Mouse (Mus musculus): ENCODE measurements around the gene Atg7.
"Not testable (repeated sequence)": the region's sequence is repeated elsewhere in the genome, so short reads cannot be mapped to it uniquely, and the experiment has no call there.

The Atg7 gene

GRCm38 (mm10) chr6:114882212-114882611, 239.3 kb downstream of the Atg7 start:
- DNase-seq (ENCODE audit: low read depth): no peak

DNA sequence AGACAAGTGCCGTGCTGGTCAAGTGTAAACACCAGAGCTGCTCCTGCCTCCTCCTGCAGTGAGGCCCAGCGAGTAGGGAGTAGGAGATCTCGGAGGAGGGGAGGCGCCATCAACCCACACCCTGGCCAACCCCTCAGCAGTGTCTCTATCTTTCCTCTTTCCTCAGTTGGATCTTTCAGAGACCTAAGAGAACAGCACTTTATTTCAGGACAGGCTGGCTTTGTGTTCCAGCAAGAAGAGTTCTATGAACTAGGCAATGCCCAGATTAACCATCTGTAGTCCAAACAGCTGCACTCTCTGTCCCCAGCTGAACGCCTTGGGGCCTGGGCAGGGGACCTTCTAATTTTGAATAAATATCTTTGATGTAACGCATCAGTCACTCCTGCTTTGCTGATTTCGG, 239.8 kb downstream of the Atg7 start:
- no peak for DNase-seq (ENCODE audit: low read depth)

GRCm38 (mm10) chr6:114883261-114883740, 240.4 kb downstream of the Atg7 start:
- DNase-seq (ENCODE audit: low read depth): no peak

DNA sequence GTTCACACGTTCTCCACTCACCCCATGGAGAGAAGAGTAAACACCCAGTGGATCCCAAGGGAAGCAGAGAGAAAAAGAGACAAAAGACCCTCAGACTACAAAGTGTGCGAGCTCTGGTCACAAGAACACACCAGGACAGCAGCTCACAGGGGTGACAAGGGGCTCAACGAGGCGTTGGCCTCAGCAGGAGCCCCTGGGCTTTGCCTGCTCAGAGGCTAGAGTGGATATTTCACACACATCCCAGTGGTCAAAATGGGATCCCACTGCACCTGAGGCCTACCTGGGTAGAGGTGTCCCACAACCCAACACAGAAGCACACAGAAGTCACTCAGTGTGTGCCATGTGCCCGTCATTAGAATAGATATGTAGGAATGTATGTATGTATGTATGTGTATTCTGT, 242.2 kb downstream of the Atg7 start:
- DNase-seq (ENCODE audit: low read depth): no peak

DNA sequence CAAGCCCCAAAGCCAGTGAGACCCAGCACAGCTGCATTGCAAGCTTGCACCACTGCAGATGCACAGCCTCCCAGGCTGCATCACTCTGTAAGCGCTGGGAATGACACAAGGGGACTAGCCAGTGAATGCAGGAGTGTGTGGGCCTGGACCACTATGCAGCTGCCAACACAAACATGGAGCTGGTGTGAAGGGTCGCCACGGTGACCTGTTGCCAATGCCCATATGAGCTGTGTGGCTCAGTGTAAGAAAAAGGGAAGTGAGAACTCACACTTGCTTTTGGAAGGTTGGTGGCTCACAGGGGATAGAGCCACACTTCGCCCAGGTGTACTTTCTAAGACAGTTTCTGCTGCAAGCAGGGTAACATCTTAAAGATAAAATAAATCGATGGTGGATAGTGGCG, 243.1 kb downstream of the Atg7 start:
- no peak for DNase-seq (ENCODE audit: low read depth)

DNA sequence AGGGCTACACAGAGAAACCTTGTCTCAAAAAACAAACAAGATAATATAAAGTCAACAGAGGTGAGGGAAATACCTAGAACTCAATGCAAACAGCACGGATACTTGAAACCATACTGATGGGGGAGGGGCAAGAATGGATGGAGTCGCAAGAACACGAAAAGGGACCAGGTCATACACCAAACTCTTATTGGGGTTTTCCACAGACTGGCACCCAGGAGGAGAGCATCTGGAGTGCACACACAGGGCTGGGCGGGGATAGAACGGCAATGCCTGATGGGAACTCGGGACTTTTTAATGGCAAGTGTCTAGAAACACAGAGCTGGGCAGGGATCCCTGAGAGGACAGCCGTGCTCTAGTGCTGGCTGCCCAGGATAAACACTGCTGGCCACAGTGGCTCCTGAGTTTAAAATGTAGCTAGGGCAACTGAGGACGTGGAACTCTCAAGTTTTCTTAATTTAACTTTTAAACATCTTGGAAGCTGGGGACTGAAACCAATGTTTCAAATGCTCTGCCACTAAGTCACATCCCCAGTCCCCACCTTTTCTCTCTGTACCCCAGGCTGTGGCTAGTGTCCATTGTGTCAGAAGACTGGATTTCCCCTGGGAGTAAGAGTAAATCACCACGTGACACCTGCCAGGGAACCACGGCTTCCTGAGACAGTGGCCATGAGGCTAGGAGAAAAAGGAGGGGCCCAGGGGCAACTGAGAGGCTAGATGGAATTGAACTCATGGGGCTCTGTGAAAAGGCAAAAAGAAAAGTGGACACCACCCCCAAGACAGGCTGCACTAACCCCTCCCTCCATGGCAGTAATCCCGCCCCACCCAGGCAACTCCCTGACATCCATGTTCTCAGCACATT, 243.8 kb downstream of the Atg7 start:
- DNase-seq (ENCODE audit: low read depth): no peak

GRCm38 (mm10) chr6:114888922-114889321, 246.0 kb downstream of the Atg7 start:
- no peak for DNase-seq (ENCODE audit: low read depth)

GRCm38 (mm10) chr6:114889971-114890370, 247.1 kb downstream of the Atg7 start:
- DNase-seq (ENCODE audit: low read depth): not testable (repeated sequence)

DNA sequence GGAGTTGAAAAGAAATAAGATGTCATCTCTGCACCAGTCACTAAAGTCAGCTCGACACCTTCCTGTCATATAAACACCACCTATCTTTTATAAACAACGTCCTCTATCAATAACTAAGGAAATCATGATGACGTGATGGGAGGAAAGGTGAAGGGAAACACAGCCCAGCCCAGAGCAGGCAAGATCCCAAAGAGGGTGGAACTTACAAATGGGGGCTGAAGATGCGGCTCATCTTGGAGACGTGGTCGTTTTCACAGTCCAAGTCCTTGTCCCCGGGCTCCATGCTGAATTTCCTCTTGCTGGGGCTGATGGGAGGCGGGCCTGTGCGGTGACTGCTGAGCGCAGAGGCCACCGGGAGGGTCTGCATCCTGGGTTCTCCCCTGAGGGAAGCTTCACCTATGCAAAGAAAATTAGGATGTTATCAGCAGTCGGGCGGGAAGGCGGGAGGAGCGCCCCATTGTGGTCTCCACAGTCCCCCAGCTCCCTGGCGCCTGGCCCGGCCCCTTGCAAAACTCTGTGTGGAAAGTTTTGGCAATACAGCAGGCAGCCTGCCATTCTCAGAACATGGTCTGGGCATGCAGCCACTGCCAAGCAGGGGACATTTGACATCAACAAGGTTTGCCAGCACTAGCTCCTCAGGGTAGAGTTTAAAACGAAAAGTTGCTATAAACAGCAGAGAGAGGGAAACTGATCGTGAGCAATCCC, 247.7 kb downstream of the Atg7 start:
- DNase-seq (ENCODE audit: low read depth): no peak

DNA sequence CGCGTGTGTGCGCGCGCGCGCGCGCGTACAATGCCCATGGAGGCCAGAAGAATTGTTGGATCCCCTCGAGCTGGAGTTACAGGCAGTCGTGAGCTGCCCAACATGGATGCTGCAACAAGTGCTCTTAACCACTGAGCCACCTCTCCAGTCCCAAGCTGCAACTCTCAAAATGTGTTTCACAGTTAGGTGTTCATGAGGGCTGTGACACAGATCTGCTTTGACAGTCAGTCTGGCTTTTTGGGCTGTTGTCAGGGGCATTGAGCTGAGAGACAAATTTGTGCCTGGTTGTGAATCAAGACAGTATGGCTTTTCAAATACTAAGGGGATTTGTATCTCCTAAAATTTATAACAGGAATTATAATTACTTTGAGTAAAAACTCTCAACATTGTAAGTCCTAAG, 248.4 kb downstream of the Atg7 start:
- no peak for DNase-seq (ENCODE audit: low read depth)

DNA sequence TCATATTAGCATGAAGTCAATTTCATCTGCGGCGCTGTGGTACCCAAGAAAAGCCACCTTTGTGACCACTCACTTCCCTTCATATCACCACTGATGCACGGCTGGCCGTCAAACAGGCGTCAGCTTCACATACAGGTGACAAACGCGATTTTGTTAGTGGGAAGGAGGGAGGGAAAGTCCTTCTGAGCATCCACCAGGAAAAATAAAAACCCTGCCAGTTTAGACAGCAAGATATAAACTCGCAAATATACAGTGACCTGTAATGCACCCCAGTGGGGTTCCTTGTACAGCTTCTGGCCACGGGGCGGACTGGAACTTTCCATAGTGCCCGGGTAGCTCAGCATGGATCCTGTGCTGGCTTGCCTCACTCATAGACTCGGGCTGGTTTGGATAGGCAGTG, 248.9 kb downstream of the Atg7 start:
- no peak for DNase-seq (ENCODE audit: low read depth)

- no peak for DNase-seq (ENCODE audit: low read depth)
These were observed 249.5 kb downstream of the Atg7 start for GRCm38 (mm10) chr6:114892363-114892762.

DNA sequence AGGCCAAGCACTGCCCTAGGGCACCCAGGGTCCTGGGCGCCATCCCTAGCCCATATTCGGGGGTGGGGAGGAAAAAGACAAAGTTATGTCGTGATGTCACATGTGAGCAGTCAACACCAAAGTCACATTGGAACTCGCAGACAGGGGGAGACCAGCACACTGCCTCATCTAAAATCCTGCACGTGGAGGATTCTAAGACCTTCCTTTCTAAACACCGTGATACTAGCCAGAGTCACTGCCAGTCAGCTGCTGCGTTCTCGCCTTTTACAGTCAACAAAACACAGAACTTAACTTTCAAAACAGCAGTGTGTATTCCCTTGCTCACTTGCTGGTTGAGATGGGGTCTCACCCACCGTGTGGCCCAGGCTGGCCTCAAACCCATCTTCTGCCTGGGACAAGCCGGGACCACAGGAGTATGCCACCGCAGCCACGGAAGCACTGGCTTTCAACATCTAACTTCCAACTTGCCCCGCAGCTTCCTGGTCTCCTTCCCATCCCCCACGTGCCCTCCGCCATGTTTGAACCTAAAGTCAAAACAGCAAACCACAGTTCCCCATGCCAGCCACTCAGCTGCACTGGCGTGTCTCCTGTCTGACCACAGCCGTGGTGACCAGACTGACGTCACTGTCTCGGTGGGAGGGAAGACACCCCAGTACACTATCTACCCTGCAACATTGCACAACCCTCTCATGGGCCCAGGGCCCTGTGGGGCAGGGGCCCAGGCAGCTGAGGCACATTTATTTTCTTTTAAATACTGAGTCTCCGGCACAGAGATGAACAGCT, 250.7 kb downstream of the Atg7 start:
- no peak for DNase-seq (ENCODE audit: low read depth)

DNA sequence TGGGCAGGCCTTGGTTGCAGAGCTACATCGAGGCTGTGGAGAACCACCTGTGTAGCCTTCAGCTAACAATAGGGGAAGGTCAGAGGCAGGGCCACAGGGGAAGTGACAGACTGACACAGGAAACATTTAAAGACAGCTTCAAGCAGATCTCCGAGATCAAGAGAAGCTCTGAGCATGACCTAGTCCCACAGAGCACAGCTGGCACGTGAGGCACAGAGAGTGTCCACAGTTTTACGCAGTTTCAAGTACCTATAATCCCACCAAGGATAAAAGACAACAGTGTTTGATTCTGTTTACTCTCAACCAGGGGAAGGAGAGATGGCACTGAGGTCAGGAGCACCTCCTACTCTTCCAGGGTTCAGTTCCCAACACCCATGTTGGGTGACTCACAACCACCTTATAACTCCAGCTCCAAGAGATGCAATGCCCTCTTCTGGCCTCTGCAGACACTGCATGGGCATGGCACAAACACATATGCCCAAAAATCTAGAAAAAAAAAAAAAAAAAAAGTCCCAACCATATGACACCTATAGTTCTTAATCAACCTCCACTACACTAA, 251.7 kb downstream of the Atg7 start:
- no peak for DNase-seq (ENCODE audit: low read depth)

DNA sequence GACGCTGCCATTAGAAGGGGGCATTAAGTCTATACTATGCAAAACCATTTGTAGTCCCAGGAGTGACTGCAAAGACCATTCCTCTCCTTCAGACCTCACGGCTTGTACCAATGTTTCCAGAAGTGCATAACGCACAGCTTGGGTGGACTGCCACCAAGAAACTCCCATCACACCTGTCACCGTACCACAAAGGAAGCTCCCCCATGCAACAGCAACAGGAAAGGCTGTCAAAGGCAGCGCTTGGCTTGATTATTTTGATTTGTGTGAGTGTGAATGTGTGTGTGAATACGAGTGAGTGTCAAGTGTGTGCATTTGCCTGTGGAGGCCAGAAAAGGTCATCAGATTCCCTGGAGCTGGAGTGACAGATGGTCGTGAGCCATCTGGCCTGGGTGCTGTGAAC, 252.3 kb downstream of the Atg7 start:
- no peak for DNase-seq (ENCODE audit: low read depth)

GRCm38 (mm10) chr6:114896281-114896680, 253.4 kb downstream of the Atg7 start:
- DNase-seq (ENCODE audit: low read depth): no peak

DNA sequence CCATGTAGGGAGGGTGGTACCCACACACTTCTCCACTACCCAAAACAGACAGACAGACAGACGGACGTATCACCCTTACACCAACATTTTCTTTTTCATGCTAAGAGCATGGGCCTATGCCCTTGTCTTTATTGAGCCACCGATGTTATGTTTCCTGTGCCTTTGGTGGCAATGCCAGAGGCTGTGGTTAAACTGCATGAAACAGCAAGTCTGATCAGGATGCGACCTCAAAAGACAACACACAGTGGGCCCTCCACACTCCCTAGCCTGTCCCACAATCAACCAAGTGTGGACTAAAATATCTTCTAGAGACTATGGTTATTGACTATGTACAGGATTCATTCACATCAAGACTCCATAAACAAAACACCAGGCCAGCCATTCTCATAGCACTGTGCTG, 256.1 kb downstream of the Atg7 start:
- DNase-seq (ENCODE audit: low read depth): no peak

- DNase-seq (ENCODE audit: low read depth): no peak
These were observed 256.8 kb downstream of the Atg7 start for GRCm38 (mm10) chr6:114899652-114900051.

GRCm38 (mm10) chr6:114900194-114900593, 257.3 kb downstream of the Atg7 start:
- DNase-seq (ENCODE audit: low read depth): no peak

DNA sequence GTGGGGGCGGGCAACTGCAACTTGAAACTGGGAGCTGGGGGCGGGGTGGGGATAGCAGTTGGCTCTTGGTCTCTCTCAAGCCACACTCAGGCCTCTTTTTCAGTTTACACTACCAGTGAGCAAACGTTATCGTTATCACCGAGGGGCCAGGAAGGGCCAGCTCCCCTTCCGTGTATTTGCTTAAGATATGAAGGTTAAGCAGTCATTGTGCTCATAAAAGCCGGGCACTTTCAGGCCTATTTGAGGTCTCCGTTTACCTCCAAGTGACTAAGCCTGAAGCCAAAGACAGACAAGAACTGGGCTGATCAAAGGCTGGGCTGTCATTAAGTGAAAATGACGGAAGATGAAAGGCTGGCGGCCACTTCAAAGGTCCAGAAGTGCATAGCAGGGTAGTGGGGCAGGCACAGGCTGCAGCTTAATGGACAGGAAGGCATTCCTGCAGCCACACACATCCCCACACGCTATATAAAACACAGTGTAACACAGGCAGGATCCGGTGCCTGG, 258.5 kb downstream of the Atg7 start:
- DNase-seq (ENCODE audit: low read depth): no peak

DNA sequence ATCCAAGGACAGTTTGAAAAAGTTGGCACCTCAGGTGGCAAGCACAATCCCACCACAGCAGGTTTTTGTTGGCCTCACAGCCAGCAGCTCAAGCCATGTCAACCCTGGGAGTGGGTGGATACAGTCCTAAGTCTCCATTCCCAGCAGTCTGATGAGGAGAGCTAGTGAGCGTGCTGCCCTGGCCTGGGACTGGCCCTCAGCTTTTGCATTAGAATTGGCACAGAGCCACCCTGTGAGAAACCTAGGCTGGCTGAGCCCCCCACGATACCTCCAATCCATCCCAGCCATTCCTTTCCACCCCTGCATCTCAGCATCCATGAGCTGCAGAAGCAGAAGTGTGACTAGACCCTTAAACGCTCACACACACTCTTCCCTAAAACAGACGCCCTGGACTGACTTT, 259.0 kb downstream of the Atg7 start:
- no peak for DNase-seq (ENCODE audit: low read depth)

DNA sequence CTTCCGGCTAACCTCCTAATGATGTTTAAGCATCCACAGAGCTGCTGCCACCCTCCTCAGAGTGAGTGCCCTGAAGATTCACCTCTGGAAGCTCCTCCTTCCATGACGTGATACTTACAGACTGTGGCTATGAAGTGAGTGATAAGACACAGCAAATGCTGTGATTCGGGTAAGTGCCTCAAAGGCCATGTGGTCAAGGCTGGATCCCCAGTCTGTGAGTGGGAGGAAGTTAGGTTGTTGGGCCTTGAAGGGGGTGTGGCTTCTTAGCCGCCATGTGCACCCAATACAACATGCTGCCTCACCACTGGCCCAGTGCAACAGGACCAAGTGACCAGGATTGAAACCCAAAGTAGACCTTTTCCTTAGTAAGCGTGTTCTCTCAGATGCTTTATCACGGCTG, 261.3 kb downstream of the Atg7 start:
- DNase-seq (ENCODE audit: low read depth): no peak

Measured in c-Kit-positive CD71-positive TER-119-negative erythroid progenitor cells, embryonic 14.5 days (primary cell).